Mouse (Mus musculus) thymus, adult 2 months (tissue): ENCODE results near the gene Glp2r.

Experiments
- CTCF ChIP-seq: fragments of 200-500 bp; IDR thresholded peaks from 2 replicates; pipeline ENCODE4 v1.5.1; 2012; ENCODE audit warnings: mild to moderate bottlenecking, control low read depth, low read length, moderate library complexity, borderline replicate concordance; ENCODE audit not compliant: control insufficient read depth, poor library complexity, insufficient read depth; ENCODE audit errors: extremely low read depth
- POLR2A ChIP-seq: fragments of 200-500 bp; IDR thresholded peaks from 2 replicates; pipeline ENCODE4 v1.6.1; 2012; ENCODE audit warnings: mild to moderate bottlenecking, low read length, control low read depth, moderate library complexity; ENCODE audit not compliant: control insufficient read depth, poor library complexity, insufficient read depth; ENCODE audit errors: extremely low read depth

GRCm38 (mm10) chr11:67653521-67654090, 117.3 kb downstream of the Glp2r start:
- TF ChIP-seq CTCF (no peak), POLR2A (no peak)
